Mouse (Mus musculus) stomach, adult 2 months (tissue): ENCODE results near the gene Kat6b. TPM values are rescaled to one million over a fixed set of nuclear protein-coding genes. Genes with fewer than 3 reads are reported as not detected.

Experiments used
- polyA plus RNA-seq: library from polyadenylated mRNA; depleted of rRNA; stranded (reverse); fragments of >200 nt; gene quantifications from 2 replicates; pipeline ENCODE4 v1.2.3, GENCODE M21; 2012; rRNA removed

The Kat6b gene
- polyA plus RNA-seq, result 2.1 and 3.8 TPM in 2 replicates

DNA sequence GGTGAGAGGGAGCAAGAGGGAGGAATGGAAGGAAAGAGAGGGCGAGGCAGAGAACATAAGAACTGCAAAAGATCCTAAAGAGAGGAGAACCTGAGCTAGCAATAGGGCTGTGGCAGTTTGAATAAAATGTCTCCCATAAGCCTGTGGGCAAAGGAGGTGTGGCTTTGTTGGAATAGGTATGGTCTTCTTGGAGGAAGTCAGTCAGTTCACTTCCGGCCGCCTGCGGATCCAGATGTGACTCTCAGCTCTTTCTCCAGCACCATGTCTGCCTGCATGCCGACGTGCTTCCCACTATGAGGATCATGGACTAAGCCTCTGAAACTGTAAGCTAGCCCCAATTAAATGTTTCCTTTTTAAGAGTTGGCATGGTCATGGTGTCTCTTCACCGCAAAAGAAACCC is at the start of gene Kat6b:
TSS of gene Kat6b (plus strand) at position 204 of the 400 bp plus-strand sequence.

GRCm38 (mm10) chr14:21714486-21714885 is 233.3 kb downstream of the Kat6b start, which contains the start of gene Dupd1:
Dupd1 (minus strand) TSS chr14:21714576.

Other genes starting within 250 kb of the Kat6b start
- 0.29 and 0.30 TPM in 2 replicates for gene Dupd1, start 233.1 kb downstream of the Kat6b start, polyA plus RNA-seq